Mouse (Mus musculus): ENCODE results near the gene Ak4. TPM values are rescaled to one million over a fixed set of nuclear protein-coding genes. Genes with fewer than 3 reads are reported as not detected.

Ak4 gene
- polyA plus RNA-seq, 1 experiment from 2014 or later = 7.9 TPM

- no peaks in the 10 kb centered on the region for H3K4me1 ChIP-seq (replicated peaks)
- 93% methylated on average over 7 of the region's 7 CpGs for WGBS
- no peaks in the 10 kb centered on the region for H3K9me3 ChIP-seq
Observed at GRCm38 (mm10) chr4:101449344-101449743, 30.3 kb downstream of the Ak4 start.

GRCm38 (mm10) chr4:101450150-101450780, 31.2 kb downstream of the Ak4 start:
- Histone ChIP-seq H3K4me2 (no peak overlapping the region), H3K9ac (no peak overlapping the region), H3K4me3 (no peak overlapping the region), H3K36me3 (no peaks in the 10 kb centered on the region), H3K4me1 (replicated peaks) (no peaks in the 10 kb centered on the region), H3K27me3 (no peaks in the 10 kb centered on the region), H3K27ac (no peak overlapping the region), H3K9me3 (no peaks in the 10 kb centered on the region)
- whole genome bisulfite sequencing = 87% methylated on average over 20 of the region's 20 CpGs
- peak; percentile 17; the same call in 1 of the 2 replicates for ATAC-seq (ENCODE audit: low FRiP score)

More at GRCm38 (mm10) chr4:101449344-101449743, 30.3 kb downstream of the Ak4 start:
- Histone ChIP-seq H3K27ac (no peak overlapping the region), H3K27me3 (no peaks in the 10 kb centered on the region), H3K4me2 (no peak overlapping the region), H3K36me3 (no peaks in the 10 kb centered on the region), H3K4me3 (no peak overlapping the region), H3K9ac (no peak overlapping the region)
- no peak for ATAC-seq (ENCODE audit: low FRiP score)

- Histone ChIP-seq H3K4me1 (replicated peaks) (no peaks in the 10 kb centered on the region), H3K36me3 (no peaks in the 10 kb centered on the region), H3K9ac (no peak overlapping the region), H3K27ac (no peak overlapping the region), H3K9me3 (no peaks in the 10 kb centered on the region), H3K27me3 (no peaks in the 10 kb centered on the region), H3K4me2 (no peak overlapping the region), H3K4me3 (no peak overlapping the region)
- no peak for ATAC-seq (ENCODE audit: low FRiP score)
- 89% methylated on average over 4 of the region's 4 CpGs for WGBS
Observed at GRCm38 (mm10) chr4:101451089-101451488, 32.0 kb downstream of the Ak4 start.

GRCm38 (mm10) chr4:101452829-101453228, 33.8 kb downstream of the Ak4 start:
- no peak for ATAC-seq (ENCODE audit: low FRiP score)

GRCm38 (mm10) chr4:101457176-101457575, 38.1 kb downstream of the Ak4 start:
- 94% methylated on average over 8 of the region's 8 CpGs for WGBS
- Histone ChIP-seq H3K27me3 (no peaks in the 10 kb centered on the region), H3K4me3 (no peak overlapping the region), H3K9ac (no peak overlapping the region), H3K4me2 (no peak overlapping the region), H3K4me1 (replicated peaks) (no peaks in the 10 kb centered on the region), H3K9me3 (no peaks in the 10 kb centered on the region), H3K27ac (no peak overlapping the region), H3K36me3 (no peaks in the 10 kb centered on the region)
- no peak for ATAC-seq (ENCODE audit: low FRiP score)

More at GRCm38 (mm10) chr4:101452829-101453228, 33.8 kb downstream of the Ak4 start:
- no peaks in the 10 kb centered on the region for H3K4me1 ChIP-seq (replicated peaks)
- no peak overlapping the region for H3K27ac ChIP-seq
- H3K4me3 ChIP-seq = no peak overlapping the region
- no peaks in the 10 kb centered on the region for H3K36me3 ChIP-seq
- no peak overlapping the region for H3K9ac ChIP-seq
- no peaks in the 10 kb centered on the region for H3K27me3 ChIP-seq
- WGBS = 92% methylated on average over 9 of the region's 9 CpGs
- no peak overlapping the region for H3K4me2 ChIP-seq
- H3K9me3 ChIP-seq = no peaks in the 10 kb centered on the region

- H3K9ac ChIP-seq = no peak overlapping the region
- H3K27ac ChIP-seq = no peak overlapping the region
- H3K27me3 ChIP-seq = no peaks in the 10 kb centered on the region
- H3K4me1 ChIP-seq (replicated peaks) = no peaks in the 10 kb centered on the region
- no peak overlapping the region for H3K4me3 ChIP-seq
- H3K36me3 ChIP-seq = no peaks in the 10 kb centered on the region
- no peak overlapping the region for H3K4me2 ChIP-seq
- no peak for ATAC-seq (ENCODE audit: low FRiP score)
- no peaks in the 10 kb centered on the region for H3K9me3 ChIP-seq
- 56% methylated on average over 2 of the region's 2 CpGs for WGBS
Observed at GRCm38 (mm10) chr4:101458341-101458740, 39.3 kb downstream of the Ak4 start.

GRCm38 (mm10) chr4:101459358-101459757, 40.3 kb downstream of the Ak4 start:
- WGBS = 95% methylated on average over 4 of the region's 4 CpGs
- Histone ChIP-seq H3K27ac (no peak overlapping the region), H3K4me1 (replicated peaks) (no peaks in the 10 kb centered on the region), H3K4me2 (no peak overlapping the region), H3K27me3 (no peaks in the 10 kb centered on the region), H3K4me3 (no peak overlapping the region), H3K36me3 (no peaks in the 10 kb centered on the region), H3K9ac (no peak overlapping the region), H3K9me3 (no peaks in the 10 kb centered on the region)
- ATAC-seq (ENCODE audit: low FRiP score) = no peak

- no peak for ATAC-seq (ENCODE audit: low FRiP score)
- WGBS = 91% methylated on average over 1 of the region's 1 CpGs
- H3K4me1 ChIP-seq (replicated peaks) = no peaks in the 10 kb centered on the region
Observed at GRCm38 (mm10) chr4:101460114-101460513, 41.0 kb downstream of the Ak4 start.

GRCm38 (mm10) chr4:101462065-101462464, 43.0 kb downstream of the Ak4 start:
- H3K27ac ChIP-seq = no peak overlapping the region
- H3K9ac ChIP-seq = no peak overlapping the region
- no peak overlapping the region for H3K4me3 ChIP-seq
- no peak for ATAC-seq (ENCODE audit: low FRiP score)
- H3K4me1 ChIP-seq (replicated peaks) = no peaks in the 10 kb centered on the region
- no peak overlapping the region for H3K4me2 ChIP-seq
- H3K9me3 ChIP-seq = no peaks in the 10 kb centered on the region
- WGBS = 82% methylated on average over 2 of the region's 2 CpGs
- H3K27me3 ChIP-seq = no peaks in the 10 kb centered on the region
- H3K36me3 ChIP-seq = no peaks in the 10 kb centered on the region

More at GRCm38 (mm10) chr4:101460114-101460513, 41.0 kb downstream of the Ak4 start:
- Histone ChIP-seq H3K27me3 (no peaks in the 10 kb centered on the region), H3K9me3 (no peaks in the 10 kb centered on the region), H3K9ac (no peak overlapping the region), H3K4me2 (no peak overlapping the region), H3K4me3 (no peak overlapping the region), H3K36me3 (no peaks in the 10 kb centered on the region), H3K27ac (no peak overlapping the region)

- no peak for ATAC-seq (ENCODE audit: low FRiP score)
- no peaks in the 10 kb centered on the region for H3K9me3 ChIP-seq
- 89% methylated on average over 3 of the region's 3 CpGs for WGBS
Observed at GRCm38 (mm10) chr4:101466264-101466663, 47.2 kb downstream of the Ak4 start.

GRCm38 (mm10) chr4:101469242-101469641, 50.2 kb downstream of the Ak4 start:
- WGBS = 84% methylated on average over 5 of the region's 5 CpGs
- Histone ChIP-seq H3K9me3 (no peaks in the 10 kb centered on the region), H3K9ac (no peak overlapping the region), H3K4me2 (no peak overlapping the region), H3K4me3 (no peak overlapping the region), H3K4me1 (replicated peaks) (no peaks in the 10 kb centered on the region), H3K27me3 (no peaks in the 10 kb centered on the region), H3K36me3 (no peaks in the 10 kb centered on the region), H3K27ac (no peak overlapping the region)
- ATAC-seq (ENCODE audit: low FRiP score) = no peak

More at GRCm38 (mm10) chr4:101466264-101466663, 47.2 kb downstream of the Ak4 start:
- Histone ChIP-seq H3K4me2 (no peak overlapping the region), H3K36me3 (no peaks in the 10 kb centered on the region), H3K4me1 (replicated peaks) (no peaks in the 10 kb centered on the region), H3K27ac (no peak overlapping the region), H3K4me3 (no peak overlapping the region), H3K9ac (no peak overlapping the region), H3K27me3 (no peaks in the 10 kb centered on the region)

GRCm38 (mm10) chr4:101470543-101470942, 51.5 kb downstream of the Ak4 start:
- H3K9me3 ChIP-seq = no peaks in the 10 kb centered on the region
- H3K27me3 ChIP-seq = no peaks in the 10 kb centered on the region
- no peaks in the 10 kb centered on the region for H3K4me1 ChIP-seq (replicated peaks)
- H3K27ac ChIP-seq = no peak overlapping the region
- no peaks in the 10 kb centered on the region for H3K36me3 ChIP-seq
- 67% methylated on average over 5 of the region's 5 CpGs for WGBS
- H3K4me3 ChIP-seq = no peak overlapping the region
- no peak for ATAC-seq (ENCODE audit: low FRiP score)
- H3K9ac ChIP-seq = no peak overlapping the region
- H3K4me2 ChIP-seq = no peak overlapping the region

- no peaks in the 10 kb centered on the region for H3K4me1 ChIP-seq (replicated peaks)
- H3K36me3 ChIP-seq = no peaks in the 10 kb centered on the region
- no peak overlapping the region for H3K27ac ChIP-seq
- 91% methylated on average over 3 of the region's 3 CpGs for WGBS
- H3K27me3 ChIP-seq = no peaks in the 10 kb centered on the region
- H3K4me3 ChIP-seq = no peak overlapping the region
- H3K9ac ChIP-seq = no peak overlapping the region
- no peaks in the 10 kb centered on the region for H3K9me3 ChIP-seq
- no peak for ATAC-seq (ENCODE audit: low FRiP score)
- H3K4me2 ChIP-seq = no peak overlapping the region
Observed at GRCm38 (mm10) chr4:101472767-101473166, 53.7 kb downstream of the Ak4 start.

Measured in hindbrain, embryonic 13.5 days (tissue).